Mouse (Mus musculus) spleen, adult 18-20 months (tissue): ENCODE data around the gene Epb41l3.

Source experiments
- DNase-seq, 2 experiments: peaks; one replicate each; pipeline ENCODE4 v3.0.0; 2022; ENCODE audit warnings: mixed read lengths in 2 of 2

Gene Epb41l3

DNA sequence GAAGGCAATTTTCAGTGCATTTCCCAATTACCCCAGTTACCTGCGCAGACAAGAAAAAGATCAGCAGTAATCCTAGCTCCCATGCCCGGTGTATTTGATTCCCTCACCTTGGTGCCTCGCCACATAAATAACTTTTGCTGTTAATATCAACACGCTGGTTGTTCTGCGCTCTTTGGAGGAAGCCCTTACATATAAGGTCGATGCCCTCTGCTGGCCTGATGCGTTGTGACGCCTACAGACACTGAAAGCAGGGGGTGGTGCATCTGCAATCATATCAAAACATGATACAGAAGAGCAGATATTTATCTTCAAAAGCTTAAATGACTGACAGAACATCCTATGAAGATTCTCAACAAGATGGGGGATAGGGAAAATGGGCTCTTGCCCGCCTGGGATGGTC, 181.0 kb downstream of the Epb41l3 start:
- DNase-seq, result no peak

DNA sequence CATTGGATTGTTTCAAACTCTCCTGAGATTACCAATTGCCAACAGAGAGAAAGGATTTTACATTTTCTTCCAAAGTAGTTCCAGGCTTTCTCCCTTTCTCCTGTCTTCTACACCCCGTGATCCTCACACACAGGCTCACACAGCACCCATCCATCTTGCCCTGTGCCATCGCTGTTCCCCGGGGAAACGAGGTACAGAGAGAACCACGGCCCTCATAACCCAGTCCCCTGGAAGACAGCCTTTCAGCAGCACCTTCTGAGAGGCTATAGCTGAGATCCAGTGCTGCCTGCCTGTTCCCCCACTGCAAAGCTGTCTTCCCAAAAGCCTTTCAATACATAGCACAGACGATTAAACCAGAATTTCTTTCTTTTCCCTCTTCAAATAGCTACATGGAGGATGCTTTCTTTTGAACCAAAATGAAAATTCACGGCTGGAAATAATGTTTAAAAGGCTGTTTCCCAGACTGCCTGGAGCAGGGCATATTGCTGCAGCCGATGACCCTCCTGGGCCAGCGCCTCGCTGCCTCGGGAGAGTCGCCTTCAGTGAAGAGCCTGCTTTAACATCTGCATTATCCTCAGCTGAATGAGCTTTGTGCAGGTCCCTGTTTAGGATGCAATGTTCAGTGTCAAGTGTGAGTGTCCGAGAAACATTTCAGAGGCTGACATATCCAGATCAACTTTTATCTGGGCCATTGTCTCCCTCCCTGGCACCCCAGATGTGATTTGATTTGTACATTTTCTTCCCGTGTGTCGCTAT, 188.5 kb downstream of the Epb41l3 start:
- DNase-seq, result no peak

DNA sequence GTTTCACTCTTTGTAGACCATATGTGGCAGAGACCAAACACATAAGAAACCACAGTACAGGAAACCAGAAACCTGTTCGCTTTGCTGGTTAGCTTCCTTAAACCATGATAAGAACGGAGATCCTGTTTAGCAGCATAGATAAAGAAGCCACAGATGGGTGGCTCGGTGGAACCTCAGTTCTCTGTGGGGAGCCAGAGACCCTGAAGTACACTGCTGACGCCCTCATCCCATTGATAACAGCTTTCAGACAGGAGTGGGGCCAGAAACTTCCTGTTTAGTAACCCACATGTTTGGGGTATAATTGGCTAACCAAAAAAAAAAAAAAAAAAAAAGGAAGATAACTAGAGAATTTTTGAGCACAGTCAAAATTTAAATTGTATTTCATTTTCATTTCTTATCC, 189.7 kb downstream of the Epb41l3 start:
- no peak for DNase-seq

DNA sequence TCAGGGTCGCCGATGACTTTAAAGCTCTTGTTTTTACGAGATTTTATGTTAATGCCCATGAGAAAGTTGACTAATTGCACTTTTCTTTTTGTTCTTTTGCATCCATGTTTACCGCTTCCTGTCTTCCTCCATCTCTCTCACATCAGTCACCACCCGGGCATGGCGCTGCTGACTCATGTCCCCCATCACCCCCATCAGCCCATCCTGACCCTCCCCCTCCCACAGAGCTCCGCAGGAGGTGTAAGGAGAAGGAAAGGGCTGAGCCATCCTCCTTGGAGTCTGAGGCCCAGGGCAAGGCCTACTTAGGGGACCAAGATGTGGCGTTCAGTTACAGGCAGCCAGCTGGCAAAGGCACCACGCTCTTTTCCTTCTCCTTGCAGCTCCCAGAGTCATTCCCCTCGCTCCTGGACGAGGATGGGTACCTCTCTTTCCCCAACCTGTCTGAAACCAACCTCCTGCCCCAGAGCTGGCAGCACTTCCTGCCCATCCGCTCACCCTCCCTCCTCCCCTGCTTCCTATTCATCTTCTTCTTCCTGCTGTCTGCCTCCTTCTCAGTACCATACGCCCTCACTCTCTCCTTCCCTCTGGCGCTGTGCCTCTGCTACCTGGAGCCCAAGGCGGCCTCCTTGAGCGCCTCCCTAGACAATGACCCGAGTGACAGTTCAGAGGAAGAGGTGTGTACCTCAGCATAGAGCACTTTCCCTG, 190.4 kb downstream of the Epb41l3 start:
- no peak for DNase-seq

DNA sequence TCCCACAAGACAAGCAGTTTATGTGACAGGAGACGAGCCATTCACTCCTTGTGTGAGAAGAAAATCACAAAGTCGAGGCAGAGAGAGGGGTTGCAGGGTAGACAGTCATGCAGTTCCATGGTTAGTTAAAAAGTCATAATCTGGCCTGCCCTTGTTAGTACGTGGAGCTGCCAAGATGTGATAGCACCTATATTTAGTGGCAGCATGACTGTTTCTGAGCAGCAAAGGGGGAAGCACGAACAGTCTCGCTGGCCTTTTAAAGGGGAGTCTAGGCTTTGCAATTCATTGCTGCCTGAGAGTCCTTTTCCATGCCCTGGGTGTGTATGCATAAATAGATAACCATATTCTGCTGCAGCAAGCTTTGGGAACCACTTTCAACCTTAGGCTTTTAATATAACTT, 191.5 kb downstream of the Epb41l3 start:
- DNase-seq, result no peak

DNA sequence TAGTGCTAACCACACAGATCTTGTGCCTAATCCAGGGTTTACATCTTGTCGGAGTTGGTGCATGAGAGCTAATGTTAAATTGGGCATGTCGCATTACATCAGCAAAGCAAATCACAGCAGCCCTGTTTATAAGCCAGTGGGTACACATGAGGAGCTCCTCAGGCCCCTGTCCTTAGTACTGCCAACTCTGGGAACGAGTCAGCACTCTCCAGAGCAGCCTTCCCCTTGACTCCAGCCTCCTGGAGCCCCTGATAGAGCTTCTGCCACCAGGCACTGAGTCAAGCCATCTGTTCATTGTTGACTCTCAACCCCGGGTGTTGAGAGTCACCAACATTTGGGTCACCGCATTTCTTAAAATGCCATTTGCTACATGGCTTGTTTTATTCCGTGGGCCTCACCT, 192.0 kb downstream of the Epb41l3 start:
- no peak for DNase-seq

DNA sequence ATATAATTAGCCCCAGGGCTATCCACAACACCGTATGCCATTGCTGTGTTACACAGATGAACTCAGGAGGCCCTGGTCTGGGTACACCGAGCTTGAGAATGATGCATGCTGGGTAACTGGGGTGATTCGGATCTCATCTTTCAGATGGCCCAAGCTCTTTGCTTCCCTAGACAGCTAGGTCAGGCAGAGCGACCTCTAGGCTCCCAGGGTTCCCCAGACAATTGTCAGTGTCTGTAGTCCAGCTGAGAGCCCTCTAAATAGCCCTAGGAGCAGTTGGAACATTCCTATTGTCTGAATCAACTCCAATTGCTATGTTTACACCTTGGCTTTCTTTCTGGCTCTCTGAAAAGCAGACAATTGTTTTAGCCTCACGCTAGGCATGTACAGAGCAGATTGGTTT, 201.9 kb downstream of the Epb41l3 start:
- no peak for DNase-seq

DNA sequence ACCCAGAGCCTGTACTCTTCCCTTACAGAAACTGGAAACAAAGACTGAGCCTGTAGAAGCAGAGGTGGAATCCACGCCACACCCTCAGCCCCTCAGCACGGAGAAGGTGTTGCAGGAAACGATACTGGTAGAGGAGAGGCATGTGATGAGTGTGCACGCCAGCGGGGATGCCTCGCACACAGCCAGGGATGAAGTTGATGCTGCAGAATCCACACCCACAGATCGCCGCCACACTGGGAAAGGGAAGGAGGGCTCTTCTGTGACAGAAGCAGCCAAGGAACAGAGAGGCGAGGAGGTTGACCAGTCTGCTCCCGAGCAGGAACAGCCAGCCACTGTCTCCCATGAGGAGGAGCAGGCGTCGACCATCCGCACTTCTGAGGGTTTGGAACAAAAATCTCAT, 209.0 kb downstream of the Epb41l3 start:
- no peak for DNase-seq

DNA sequence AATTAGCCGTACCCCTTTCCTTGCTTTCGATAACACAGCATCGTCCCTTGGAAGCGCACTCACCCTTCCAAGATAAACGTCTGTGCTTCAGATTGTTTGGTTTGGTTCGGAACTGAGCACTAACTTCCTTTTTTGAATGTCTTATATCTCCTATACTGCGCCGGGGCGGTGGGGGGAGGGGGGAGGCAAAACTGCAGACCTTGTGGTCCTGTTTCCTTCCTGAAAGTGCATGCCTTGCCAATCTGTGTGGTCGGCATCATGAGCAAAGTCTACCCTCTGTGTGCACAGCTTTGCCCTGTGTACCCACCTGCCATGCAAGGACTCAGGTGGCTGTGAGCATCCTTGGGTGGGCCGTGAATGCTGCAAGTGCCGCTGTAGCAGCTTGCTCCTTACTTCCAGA, 212.6 kb downstream of the Epb41l3 start:
- no peak for DNase-seq

DNA sequence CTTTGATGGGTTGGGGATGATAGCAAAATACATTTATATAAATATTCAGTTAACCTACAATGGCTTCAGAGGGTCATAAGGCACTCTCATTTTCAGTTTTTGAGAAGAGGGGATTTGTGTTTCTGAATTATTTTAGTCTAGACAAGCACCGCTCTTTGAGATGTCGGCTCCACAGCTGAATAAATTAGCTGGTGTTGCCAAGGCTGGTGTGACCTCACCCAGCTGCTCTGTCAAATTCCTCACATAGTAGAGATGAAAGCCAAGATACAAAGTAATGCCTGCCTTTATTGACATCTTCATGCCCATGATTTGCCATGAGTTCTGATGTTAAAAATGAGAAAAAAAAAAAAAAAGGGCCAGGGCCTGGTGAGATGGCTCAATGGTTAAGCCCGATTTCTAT, 214.8 kb downstream of the Epb41l3 start:
- no peak for DNase-seq

DNA sequence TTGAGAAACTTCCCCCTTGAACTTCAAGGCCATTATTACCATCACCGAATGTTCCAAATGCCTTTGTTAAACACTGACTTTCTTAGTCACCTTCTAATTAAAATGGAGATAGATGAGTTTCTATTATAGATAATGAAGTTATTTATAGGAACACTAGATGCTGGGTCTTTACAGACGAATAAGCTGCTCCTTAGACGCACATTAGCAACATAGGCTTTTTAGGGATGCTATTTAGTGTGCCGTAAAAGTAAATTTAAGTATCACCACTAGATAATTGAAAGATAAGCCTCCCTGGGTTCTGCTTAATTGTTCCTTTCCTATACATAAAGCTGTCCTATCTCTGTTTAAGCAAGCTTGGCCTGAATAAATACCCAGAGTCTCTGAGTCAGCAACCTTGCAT, 226.1 kb downstream of the Epb41l3 start:
- no peak for DNase-seq

DNA sequence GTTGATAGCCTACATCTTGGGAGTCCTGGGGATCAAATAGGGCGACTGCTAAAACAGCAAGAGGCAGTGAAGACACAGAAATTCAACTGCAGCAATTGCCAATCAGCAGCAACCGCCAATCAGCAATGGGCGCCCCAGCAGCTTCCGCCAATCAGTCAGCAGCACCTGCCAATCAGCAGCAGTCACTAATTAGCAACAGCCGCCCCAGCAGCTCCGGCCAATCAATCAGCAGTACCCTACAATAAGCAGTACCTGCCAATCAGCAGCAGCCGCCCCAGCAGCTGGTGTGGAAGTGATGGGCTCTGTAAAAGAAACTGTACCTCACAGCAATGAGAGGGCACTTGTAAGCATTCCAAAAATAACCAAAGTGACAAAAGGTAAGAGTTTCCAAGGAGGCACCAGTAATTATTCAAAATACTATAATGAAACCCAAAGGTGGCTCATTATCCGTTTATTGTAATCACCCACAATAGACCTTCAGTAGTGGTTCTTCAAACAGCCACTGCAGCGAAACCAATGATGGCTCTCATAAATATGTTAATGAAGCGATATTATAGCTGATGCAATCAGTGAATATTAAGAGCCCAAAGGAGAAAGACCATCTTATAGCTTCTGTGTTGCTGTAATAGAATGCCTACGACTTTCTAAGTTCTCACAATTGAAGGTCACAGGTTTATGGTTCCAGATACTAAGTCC, 228.2 kb downstream of the Epb41l3 start:
- no peak for DNase-seq

DNA sequence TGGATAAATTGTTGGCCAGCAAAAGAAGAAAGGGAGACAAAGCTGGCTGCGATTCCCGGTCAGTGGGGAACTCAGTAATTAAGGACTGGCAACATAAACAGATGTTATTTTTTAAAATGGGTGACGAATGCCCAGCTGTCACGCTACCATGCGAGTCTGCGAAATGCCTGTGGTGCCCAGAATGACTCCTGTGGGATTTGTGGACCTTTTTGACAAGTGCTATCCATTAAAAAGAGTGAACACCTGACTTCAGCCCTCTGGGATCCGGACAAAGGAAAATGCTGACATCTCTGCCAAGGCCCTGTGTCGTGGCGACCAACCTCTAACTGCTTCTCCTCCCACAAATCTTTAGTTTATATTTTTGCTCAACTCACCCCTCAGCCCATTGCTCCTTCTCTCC, 232.2 kb downstream of the Epb41l3 start:
- no peak for DNase-seq

DNA sequence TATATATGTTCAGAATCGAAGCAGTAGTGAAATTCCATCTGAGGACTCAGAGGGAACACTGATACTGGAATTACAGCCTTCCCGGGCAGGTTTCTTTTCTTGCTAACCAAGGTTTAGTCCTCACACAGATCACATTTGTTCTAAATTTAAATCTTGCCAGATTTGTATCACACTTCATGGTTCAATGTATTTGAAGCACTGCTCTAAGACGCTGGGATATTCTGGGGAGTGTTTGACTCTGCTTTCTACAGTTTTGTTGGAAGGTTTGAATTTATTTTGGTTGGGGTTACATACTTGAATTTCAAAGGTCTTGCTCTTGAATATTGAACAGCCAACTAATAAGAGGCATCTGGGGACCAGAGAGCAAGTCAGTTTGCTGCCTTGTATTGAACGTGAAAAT, 234.4 kb downstream of the Epb41l3 start:
- DNase-seq, result no peak

DNA sequence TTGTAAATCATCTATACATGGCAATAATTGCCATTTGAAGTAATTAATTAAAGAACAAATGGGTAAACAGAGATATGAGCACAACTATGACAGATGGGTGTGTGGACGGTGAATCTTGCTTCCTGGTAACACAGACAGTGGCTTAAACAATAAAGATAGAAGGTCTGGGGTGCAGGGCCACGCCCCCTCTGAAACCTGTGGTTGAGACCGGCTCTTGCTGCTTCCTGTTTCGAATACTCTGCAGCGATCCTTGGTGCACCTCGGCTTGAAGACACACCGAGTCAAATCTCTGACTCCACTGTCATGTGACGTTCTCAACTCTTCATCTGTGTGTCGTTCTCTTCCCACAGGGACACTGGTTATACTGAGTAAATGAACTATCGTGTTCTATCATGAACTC, 245.0 kb downstream of the Epb41l3 start:
- DNase-seq, result no peak

DNA sequence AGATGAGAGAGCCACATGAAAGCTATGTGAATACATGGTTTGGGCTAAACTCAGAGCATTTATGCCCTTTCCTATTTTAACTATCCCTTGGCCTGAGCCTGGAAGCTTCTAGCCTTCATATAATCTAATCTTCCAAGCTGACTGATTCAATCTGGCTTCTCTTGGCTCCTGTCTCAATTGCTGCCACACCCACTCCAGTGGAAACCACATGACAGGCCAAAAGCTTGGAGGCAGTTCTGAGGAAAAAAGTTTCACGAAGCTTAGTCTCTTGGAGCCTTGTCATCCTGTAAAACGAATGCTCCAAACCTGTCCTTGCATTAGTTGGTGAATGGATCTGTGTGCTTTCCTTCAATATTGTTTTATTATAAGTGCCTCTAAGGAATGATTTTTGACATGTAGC, 247.2 kb downstream of the Epb41l3 start:
- DNase-seq, result no peak
